Mouse (Mus musculus) ovary, adult 18-20 months (tissue): ENCODE data around the gene Man1c1.
A peak's percentile ranks its signal among the peaks of the same experiment; 100 is the strongest.

Experiments used
- DNase-seq: peaks from one replicate; pipeline ENCODE4 v3.0.0; 2022; ENCODE audit warnings: low spot score, mixed read lengths

Gene Man1c1

DNA sequence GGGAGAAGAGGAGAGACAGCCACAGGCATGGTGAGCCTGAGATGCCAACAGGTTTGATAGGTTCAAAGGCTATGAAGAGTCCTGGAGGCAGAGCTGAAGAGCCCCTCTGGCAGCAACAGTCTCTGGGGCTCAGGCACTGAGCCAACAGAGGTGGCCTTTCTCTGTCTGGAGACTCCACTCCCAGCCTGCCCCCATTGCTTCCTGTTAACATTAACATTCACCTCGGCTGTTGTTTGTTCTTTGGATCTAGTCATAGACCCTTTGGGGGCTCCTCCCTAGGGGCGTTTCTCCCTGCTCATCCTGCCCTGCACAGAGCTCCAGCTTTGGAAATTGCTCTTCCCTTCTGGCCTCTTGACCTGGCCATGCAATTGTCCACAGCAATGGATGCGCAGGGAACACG, 20.9 kb upstream of the Man1c1 start:
- DNase-seq = no peak

DNA sequence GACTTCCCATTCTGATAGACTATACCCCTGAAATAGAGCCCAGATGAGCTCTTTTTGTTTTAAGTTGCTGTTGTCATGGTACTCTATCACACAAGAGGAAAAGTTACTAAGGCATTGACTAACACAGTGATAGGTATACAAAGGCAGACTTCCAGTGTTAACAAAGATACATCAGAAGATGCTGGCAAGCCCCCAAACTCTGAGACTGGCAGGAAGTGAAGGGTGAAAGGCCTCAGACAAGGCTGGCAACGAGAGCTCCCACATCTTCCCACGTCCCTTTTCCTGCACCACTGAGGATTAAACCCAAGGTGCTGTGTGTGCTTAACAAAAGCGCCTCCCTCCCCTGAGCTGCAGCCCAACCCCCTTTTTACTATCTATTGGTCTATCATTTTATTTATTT, 19.2 kb upstream of the Man1c1 start:
- no peak for DNase-seq

DNA sequence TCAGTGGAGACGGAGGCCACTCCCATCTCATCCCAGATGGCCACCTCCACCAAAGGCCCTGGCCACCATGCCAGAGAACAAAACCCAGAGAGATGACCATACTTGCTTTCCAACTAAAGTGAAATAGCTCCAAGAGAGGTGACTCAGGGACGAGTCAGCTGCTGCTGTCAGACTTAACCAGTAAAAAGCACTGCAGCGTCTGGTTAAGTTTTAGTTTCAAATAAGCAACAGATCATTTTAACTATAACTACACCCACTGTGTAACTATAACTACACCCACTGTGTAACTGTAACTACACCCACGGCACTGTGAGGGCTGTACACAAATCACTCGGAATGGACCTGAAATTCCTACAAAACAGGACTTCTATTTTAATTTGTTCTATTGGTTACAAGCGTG, 17.0 kb upstream of the Man1c1 start:
- DNase-seq = no peak

DNA sequence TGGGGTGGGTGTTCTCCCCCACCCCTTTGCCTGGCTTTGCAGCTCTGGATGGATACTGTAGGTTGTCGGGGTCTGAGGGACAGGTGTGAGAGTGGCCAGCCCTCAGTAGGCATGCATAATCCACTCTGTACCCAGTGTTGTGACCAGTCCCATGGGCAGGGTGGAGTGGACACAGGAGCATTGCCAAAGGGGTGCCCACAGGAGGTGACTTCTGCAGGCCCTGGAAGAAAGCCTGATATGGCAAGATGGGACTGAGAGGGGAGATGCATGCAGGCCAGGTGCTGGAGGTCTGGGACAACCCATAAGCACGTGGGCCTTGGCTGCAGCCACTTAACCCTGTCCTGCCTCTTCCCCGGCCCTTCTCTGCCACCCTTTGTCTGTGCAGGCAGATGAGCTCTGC, 16.3 kb upstream of the Man1c1 start:
- no peak for DNase-seq

DNA sequence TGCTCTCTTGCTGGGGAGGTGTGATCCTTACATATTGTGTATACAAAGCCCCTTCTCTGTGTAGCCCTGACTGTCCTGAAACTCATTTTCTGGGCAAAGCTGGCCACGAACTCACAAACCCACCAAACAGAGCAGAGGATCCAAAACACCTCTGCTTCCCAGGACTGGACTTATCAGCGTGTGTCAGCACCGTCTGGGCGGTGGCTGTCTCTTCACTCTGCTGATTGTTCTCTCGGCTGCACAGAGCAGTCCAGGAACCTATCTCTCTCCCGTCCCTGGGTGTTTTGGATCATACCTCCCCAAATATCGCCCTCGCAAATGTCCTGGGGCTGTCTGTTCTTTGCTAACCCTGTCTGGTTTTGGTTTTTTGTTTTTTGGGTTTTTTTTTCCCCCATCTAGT, 15.4 kb upstream of the Man1c1 start:
- no peak for DNase-seq

DNA sequence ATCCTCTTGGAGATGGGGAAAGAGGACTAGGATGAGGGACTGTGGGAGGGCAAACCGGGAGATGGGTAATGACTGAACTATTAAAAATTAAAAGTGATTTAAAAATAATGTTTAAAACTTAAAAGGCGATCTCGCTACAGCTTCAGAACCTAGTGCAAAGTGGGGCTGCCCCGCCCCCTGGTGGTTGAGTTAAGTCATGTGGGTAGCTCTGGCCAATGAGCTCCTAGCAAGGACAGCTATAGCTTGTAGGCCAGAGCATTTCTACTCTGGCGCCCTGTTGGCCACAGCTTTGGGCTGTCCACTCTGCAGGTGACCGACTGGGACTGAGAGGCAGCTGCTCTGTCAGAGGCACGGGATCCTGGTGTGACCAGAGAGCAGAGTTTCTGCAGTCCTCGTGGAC, 9.8 kb upstream of the Man1c1 start:
- peak; percentile 50 for DNase-seq

DNA sequence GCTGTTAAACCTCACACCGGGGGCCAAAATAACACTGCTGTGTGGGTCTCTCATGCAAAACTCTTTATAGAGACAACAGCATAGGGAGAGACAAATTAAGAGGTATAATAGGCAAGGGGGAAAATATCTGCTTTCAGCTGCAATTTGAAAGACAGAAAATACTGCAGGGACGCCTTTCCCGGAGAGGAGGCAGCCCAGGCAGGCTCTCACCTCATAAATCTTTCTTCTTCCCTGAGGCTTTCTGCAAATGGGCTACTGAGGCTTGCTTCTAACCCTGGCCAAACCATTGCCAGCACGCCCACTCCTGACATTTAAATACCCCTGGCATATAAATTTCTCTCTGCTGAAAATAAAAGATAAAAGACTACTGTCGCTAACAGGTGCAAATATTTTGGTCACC, 1.2 kb upstream of the Man1c1 start:
- DNase-seq = no peak

DNA sequence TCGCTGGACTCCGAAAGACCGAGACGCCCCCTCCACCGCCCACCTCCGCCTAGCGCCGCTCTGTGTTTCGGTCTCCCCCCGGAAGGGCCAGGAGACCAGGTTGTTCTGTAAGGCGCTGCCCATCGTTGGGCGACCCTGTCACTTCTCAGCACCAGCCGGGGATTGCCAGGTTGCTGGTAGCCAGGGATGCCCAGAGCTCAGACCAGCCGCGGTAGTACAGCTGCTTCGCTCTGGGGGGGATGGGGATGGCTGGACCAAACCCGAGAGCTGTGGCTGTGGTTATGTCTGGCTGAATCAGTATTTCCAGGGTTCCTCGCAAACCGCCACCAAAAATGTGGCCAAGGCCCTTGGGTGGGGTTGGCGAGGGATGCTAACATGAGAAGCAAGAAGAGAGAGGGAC, 500 bp upstream of the Man1c1 start:
- no peak for DNase-seq

DNA sequence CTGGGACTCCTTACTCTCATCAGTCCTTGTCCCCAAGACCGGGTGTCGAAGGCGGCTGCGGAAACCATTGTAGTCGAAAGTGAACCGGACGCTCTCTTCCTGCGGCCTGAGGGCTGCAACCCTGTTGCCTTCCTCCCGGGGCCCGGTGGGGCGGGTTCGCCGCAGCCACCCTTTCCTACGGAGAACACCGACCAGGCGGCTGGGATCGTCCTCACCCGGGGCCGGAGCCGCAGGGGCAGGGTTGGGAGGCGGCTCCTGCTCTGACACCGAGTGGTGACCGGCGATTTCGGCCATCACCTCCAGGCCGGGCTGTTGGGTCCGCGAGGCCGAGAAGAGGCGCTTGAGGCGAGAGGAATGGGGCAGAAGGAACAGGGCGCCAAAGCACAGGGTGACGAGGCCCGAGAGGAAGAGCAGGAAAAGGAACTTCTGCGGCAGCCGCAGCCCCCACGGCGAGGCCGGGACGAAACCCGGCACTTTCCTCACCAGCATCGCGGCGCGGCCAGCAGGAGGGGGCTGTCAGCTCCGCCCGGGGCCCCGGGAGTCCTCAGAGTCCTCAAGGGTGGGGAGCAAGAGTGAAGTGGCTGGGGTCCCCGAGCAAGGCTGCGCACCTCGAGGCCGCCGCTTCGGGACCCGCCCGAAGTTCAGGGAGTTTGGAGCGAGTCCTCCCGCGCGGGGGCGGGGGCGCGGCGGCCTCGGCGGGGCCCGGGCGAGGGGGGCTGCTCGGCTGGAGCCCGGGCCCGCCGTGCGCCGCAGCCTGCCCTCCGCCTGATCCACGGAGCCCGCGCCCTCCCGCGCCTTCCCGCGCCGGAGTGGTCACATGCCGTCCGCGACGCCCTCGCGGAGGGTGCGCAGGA, 882 bp downstream of the Man1c1 start:
- no peak for DNase-seq

DNA sequence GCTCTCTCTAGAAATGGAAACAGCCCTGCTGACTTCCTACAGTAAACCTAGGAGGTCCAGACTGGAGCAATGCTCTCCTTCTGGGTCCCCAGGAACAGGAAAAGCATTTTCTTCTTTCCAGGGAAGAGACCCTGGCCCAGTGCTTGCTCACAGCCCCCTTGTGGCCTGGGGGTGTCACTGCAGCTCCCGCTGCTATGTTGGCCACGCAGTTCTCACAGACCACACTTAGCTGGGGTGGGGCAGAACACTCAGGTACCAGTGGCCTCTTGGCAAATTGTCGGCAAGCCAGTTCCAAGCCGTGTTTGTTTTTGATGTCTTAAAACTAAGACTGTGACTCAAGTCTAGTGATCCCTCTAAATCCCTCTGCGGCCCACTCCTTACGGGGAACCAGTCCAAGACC, 2.2 kb downstream of the Man1c1 start:
- no peak for DNase-seq

DNA sequence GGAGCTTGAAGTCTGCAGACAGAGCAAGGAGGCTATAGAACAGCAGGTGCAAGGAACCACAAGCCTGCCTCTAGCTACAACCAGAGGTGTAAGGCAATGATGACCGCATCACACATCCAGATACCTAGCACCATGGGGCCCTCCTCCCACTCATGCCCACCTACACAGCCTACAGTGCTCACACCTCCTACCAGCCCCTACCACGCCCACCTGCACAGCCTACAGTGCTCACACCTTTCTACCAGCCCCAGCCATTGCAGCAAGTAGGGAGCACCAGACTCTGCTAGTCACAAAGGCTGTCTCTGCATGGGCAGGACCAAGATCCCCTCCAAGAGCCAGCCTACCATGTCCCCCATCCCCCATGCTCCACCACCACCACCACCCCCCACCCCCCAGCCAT, 3.2 kb downstream of the Man1c1 start:
- no peak for DNase-seq

DNA sequence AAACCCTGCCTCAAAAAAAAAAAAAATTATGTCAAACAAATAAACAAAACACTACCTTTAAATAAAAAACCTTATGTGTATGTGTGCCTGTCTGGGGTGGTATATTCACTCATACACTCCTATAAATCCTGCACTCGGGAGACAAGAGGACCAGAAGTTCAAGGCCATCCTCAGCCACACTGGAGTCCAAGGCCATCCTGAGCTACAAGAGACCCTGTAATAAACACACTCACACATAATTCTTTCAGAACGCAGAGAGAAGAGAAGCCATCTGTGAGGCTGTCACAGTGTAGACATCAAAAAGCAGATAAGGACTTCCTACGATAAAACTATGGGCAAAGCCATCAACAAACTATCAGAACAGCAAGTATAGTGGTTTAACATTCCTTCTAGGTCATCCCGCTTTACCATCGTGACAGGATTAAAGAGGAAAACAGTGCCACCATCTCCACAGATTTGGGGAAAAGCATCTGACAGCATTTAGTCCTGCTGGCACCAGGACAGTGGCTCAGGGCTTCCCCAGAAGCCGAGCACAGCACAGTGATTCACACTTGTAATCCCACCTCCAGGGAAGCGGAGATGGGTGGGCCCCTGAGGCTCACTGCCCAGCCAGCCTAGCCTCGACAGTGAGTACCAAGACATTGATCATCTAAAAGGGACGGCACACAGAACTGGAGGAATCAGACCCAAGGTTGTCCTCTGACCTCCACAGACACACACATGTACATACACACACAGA, 10.7 kb downstream of the Man1c1 start:
- no peak for DNase-seq

DNA sequence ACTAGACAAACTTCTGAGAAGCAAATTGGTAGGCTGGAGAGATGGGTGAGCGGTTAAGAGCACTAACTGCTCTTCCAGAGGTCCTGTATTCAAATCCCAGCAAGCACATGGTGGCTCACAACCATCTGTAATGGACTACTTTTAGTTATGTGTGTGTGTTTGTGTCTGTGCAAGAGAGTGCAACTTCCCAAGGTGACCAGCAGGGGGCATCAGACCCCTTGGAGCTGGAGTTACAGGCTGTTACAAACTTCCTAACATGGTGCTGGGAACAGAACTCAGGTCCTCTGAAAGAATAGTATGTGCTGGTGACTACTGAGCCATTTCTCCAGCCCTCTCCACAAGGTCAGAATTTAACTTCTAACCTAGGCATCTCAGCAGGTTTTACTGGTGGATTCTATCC, 11.7 kb downstream of the Man1c1 start:
- no peak for DNase-seq

DNA sequence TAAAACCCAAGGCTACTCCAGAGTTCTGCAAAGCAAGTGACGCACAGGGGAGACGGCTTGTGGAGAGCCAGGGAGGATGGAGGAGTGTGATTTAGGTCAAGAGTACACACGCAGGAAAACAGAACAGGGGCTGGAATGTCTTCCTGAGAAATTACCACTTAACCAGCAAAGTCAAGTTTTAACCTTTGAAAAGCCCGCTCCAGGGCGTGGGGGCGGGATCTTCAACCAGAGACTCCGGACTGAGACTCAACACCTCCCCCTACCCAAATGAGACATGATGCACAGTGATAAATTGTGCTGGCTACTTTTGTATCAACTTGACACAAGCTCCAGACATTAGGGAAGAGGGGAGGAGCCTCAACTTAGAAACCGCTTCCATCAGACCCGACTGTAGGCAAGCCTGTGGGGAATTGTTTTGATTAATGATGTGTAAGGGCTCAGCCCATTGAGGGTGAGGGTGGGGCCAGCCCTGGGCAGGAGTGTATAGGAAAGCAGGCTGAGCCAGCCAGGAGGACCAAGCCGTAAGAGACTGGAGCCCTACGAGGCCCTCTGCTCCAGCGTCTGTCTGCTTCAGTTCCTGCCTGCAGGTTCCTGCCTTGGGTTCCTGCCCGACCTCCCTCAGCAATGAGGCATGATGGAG, 17.9 kb downstream of the Man1c1 start:
- DNase-seq = no peak

DNA sequence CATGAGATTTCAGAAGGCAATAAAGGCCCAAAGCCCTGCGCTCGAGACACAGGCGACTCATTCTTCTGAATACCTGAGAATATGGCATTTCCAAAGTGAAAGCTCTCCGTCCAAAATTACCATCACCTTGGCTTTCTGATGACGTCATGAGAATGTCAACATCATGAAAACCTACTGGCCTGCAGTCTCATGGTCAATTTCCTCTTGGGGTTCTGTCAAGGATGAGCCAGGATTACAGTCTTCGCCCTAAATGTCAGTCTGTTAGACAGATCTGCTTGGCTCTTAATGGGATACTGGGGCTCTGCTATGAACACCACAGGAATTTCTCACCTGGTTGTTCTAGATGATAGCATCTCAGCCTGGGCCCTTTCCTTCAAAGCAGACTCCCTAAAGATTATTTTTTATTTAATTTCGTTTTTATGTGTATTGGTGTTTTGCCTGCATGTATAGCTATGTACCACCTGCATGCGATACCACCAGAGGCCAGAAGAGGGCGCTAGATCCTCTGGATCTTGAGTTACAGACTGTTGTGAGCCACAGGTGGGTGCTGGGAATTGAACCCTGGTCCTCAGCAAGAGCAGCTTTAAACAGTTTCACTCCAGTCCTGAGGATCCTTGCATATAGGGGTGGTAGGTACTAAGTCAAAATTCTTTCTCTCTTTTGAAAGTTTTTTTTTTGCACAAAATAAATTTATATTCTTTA, 19.3 kb downstream of the Man1c1 start:
- no peak for DNase-seq

DNA sequence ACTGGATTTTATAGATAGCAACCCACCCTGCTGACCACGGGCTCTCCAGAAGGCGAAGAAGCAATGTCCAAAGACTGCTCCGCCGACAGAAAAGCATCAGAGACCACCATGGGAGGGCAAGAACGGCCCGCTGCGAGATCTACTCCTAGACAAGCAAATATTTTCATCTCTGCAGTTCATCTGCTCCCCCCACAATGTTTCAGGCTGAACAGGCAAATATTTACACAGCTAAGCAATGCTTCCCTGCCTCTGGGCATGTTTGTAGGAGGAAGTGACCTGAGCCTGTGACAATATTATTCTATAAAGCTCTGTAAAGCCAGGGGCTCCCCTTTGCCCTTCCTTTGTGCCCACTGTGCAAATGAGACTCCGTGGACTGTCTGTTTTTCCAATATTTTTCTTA, 20.2 kb downstream of the Man1c1 start:
- DNase-seq = no peak

DNA sequence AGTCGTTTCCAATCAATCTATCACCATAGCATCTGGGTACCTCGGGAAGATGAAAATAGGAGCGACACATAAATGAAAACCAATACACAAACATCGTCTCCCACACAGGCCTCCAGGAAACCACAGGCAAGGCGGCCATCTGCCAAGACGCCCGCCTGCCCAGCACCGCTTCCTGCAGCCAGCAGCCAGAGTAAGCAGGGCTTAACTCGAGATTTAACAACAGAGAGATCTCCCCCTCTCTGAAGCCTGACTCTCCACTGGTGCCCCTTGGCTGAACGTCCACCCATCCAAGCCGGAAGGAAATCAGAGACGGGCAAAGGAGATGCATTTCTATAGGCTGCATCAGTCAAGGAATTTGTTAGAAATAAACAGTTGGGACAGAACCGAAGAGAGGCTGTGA, 21.1 kb downstream of the Man1c1 start:
- no peak for DNase-seq

DNA sequence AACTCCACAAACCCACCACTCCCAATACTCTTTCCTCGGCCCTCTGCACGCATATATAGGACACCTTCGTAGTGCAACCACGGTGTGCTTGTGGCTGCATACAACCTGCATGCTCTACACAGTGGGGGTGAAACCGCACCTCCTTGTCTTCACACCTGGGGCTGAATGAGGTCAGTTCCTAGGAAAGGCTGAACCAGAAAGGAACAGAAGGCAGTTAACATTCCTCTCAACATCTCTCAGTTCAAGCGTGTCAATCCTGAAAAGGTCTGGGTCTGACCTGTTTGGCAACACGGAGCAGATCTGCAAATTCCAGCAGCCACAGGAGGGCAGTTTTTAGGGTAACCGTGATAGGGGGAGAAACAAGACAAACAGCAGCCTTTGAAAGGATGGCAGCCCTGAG, 21.7 kb downstream of the Man1c1 start:
- DNase-seq = no peak

DNA sequence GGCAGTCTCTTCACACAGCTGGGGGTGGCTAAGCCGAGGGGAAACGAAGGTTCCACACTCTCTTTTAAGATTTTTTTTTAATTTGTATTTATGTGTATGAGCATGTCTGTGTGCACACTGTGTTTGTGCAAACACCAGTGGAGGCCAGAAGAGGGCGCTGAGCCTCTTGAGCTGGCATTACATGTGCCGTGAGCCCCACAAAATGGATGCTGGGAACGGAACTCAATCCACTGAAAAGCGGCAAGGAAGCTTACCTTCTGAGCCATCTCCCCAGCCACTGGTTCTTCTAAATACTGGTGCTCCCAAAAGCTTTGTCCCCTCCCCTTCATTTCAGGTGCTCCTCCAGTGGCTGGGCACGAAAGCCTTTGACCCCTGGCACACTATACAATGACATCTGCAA, 22.3 kb downstream of the Man1c1 start:
- no peak for DNase-seq

DNA sequence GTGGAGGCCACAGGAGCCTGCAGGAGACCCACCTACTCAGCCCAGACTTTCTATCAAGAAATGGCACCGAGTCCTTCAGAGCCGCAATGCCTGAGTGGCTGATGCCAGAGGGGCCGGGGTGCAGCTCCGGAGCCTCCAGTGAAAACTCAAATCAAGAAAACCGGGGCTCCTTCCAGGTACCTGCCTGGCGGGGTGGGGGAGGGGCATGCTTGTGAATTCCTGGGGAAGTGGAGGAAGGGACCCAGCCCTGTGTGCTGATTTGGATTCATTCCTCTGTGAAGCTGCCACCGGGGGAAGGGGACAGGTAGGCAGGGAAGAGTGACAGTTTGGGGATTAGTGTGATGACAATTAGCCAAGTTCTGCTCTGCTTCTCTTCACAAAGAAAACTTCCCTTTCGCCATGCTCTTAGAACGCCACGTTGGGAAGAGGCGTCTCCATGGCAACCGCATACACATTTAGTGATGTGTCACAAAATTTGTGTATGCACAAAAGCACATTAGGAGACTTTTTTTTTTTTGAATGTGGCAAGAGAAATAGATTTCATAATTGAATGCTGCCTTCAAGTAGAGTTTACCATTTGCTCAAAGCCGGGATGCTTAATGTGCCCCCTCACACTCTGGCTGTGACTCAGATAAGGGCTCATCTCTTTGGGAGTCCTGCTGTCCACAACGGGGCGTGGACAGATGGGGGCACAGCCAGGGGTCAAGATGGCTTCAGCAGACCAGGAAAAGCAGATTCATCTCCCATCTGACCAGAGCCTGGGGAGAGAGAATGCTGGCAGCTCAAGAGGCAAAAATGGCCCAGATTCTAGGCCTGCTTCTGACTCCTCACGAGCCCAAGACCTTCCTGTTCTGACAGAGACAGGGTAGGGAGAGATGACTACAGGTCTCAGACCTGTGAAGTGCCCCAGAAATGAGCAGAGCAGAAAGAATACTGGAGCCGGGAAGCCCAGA, 26.3 kb downstream of the Man1c1 start:
- DNase-seq = no peak

DNA sequence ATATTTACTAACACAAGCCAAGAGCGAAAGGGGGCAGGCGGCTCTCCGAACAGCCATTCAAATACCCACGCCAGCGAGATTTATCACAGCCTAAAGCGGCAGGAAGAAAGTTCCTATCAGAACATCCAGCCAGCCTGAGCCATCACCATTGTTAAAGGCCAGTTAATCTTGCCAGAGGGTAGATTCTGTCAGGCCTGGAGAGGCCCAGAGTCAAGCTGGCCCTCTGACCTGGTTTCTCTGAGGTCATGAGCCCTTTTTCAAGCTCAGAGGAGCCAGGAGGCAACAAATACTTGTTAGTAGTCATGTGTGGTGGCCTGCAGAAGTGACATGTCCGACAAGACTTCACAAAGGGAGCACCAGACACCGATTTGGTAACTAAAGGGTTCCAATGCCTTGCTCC, 28.3 kb downstream of the Man1c1 start:
- no peak for DNase-seq
